Mouse (Mus musculus) kidney, postnatal 0 days (tissue): ENCODE measurements around the gene Zfp846. TPM values are rescaled to one million over a fixed set of nuclear protein-coding genes. Genes with fewer than 3 reads are reported as not detected.

Source experiments
- ATAC-seq: fragments of 200-750 bp; cut with Nextera tagmentation; replicated peaks from 2 replicates; pipeline ENCODE4 v1.8.0; 2017; ENCODE audit warnings: low read depth, moderate number of reproducible peaks, moderate TSS enrichment, moderate library complexity; ENCODE audit not compliant: low FRiP score
- DNase-seq: peaks from one replicate; pipeline ENCODE4 v3.0.0-alpha.2; 2016; ENCODE audit warnings: low spot score
- H3K27ac ChIP-seq: fragments of 300-500 bp; sonication (generic); 2 replicates; pipeline ENCODE4 v1.5.1; 2014; ENCODE audit warnings: mild to moderate bottlenecking
- H3K27me3 ChIP-seq: fragments of 300-500 bp; sonication (generic); 2 replicates; pipeline ENCODE4 v1.6.1; 2014; ENCODE audit warnings: low read length, mixed read lengths; ENCODE audit not compliant: insufficient read depth
- H3K36me3 ChIP-seq: fragments of 300-500 bp; sonication (generic); 2 replicates; pipeline ENCODE4 v1.6.1; 2014; ENCODE audit warnings: low read length, mixed read lengths; ENCODE audit not compliant: insufficient read depth
- H3K4me1 ChIP-seq: fragments of 300-500 bp; sonication (generic); replicated peaks from 2 replicates; pipeline ENCODE4 v1.6.1; 2014; ENCODE audit warnings: antibody characterized with exemption, low read length, mixed read lengths; ENCODE audit not compliant: insufficient read depth
- H3K4me2 ChIP-seq: fragments of 300-500 bp; sonication (generic); 2 replicates; pipeline ENCODE4 v1.6.1; 2014; ENCODE audit warnings: mild to moderate bottlenecking, low read length, moderate library complexity, mixed read lengths
- H3K4me3 ChIP-seq: fragments of 300-500 bp; sonication (generic); replicated peaks from 2 replicates; pipeline ENCODE4 v1.5.1; 2014; ENCODE audit warnings: low read depth, low read length
- H3K9ac ChIP-seq: fragments of 300-500 bp; sonication (generic); 2 replicates; pipeline ENCODE4 v1.6.1; 2014; ENCODE audit warnings: low read depth, low read length
- H3K9me3 ChIP-seq: fragments of 300-500 bp; sonication (generic); replicated peaks from 2 replicates; pipeline ENCODE4 v1.6.1; 2016; ENCODE audit warnings: low read length, inconsistent platforms, mixed read lengths
- CTCF ChIP-seq: IDR thresholded peaks from 2 replicates; pipeline ENCODE4 v1.5.1; 2016; ENCODE audit warnings: antibody characterized with exemption, low read depth, mild to moderate bottlenecking, moderate library complexity
- WGBS: fragments of 180-500 bp; shearing (Covaris S2); extraction: QIAGEN DNeasy Blood & Tissue Kit; methylation state at CpG from one replicate; pipeline ENCODE4 v1.1.7; 2014; 5-methylcytosine and 5-hydroxymethylcytosine counted together
- polyA plus RNA-seq: library from polyadenylated mRNA; unstranded; fragments of >200 nt; fragmentation: Nextera tagmentation; extraction: Ambion mirVana; gene quantifications from 2 replicates; pipeline ENCODE4 v1.2.1, GENCODE M21; 2015

The Zfp846 gene
- polyA plus RNA-seq, 1 experiment from 2014 or later, result 10.0 TPM

- H3K4me1 ChIP-seq, result peaks cover 5% of the 10 kb centered on the region; the same call in 1 of the 2 replicates
- no peaks in the 10 kb centered on the region for H3K9me3 ChIP-seq
- no peak overlapping the region for H3K9ac ChIP-seq
- TF ChIP-seq CTCF, result no peak
- no peak overlapping the region for H3K27ac ChIP-seq
- no peak for DNase-seq
- ATAC-seq, result no peak
- no peak overlapping the region for H3K4me3 ChIP-seq
- 96% methylated on average over 3 of the region's 3 CpGs for WGBS
- peaks cover 21% of the 10 kb centered on the region for H3K36me3 ChIP-seq
- H3K27me3 ChIP-seq, result no peaks in the 10 kb centered on the region
- H3K4me2 ChIP-seq, result no peak overlapping the region
Measured at GRCm38 (mm10) chr9:20653859-20654258, 72.8 kb downstream of the Zfp846 start.

Other genes starting within 250 kb of the Zfp846 start
- not detected in 2 replicates for gene Olfr18, start 245.2 kb upstream of the Zfp846 start, polyA plus RNA-seq
- gene Zfp560, start 196.1 kb upstream of the Zfp846 start, polyA plus RNA-seq, result 46.2 and 60.2 TPM in 2 replicates
- 13.5 and 15.3 TPM in 2 replicates for gene Zfp26, start 121.1 kb upstream of the Zfp846 start, polyA plus RNA-seq
- gene Zfp426, start 88.5 kb upstream of the Zfp846 start, polyA plus RNA-seq, result 18.2 and 19.3 TPM in 2 replicates
- 58.0 and 63.0 TPM in 2 replicates for gene Zfp266, start 59.9 kb upstream of the Zfp846 start, polyA plus RNA-seq
- 446 and 511 TPM in 2 replicates for gene Ubl5, start 61.6 kb downstream of the Zfp846 start, polyA plus RNA-seq
- 16.0 and 17.9 TPM in 2 replicates for gene Fbxl12, start 63.5 kb downstream of the Zfp846 start, polyA plus RNA-seq
- gene Pin1, start 70.8 kb downstream of the Zfp846 start, polyA plus RNA-seq, result 41.5 and 44.1 TPM in 2 replicates
- gene Olfm2, start 165.1 kb downstream of the Zfp846 start, polyA plus RNA-seq, result 3.4 and 3.6 TPM in 2 replicates
- gene Col5a3, start 233.8 kb downstream of the Zfp846 start, polyA plus RNA-seq, result 0.82 and 1.2 TPM in 2 replicates
- not detected in 2 replicates for gene Rdh8, start 237.2 kb downstream of the Zfp846 start, polyA plus RNA-seq